Mouse (Mus musculus) myocyte (in vitro differentiated cells): ENCODE results near the gene Xrcc6.

Experiments used
- MAX ChIP-seq: IDR thresholded peaks from one replicate; pipeline ENCODE4 v1.6.1; 2011; ENCODE audit warnings: low read depth, mild to moderate bottlenecking, control low read depth
- POLR2A ChIP-seq: IDR thresholded peaks from one replicate; pipeline ENCODE4 v1.6.1; 2011; ENCODE audit warnings: low read depth, mild to moderate bottlenecking, control low read depth, moderate library complexity; ENCODE audit not compliant: insufficient read length

- no peak for TF ChIP-seq POLR2A
- TF ChIP-seq MAX, result no peak
These were observed 56.6 kb downstream of the Xrcc6 start for GRCm38 (mm10) chr15:82044166-82044784.
